Mouse (Mus musculus) midbrain, embryonic 13.5 days (tissue): ENCODE data around the gene Sema4c. TPM values are rescaled to one million over a fixed set of nuclear protein-coding genes. Genes with fewer than 3 reads are reported as not detected.

Source experiments
- ATAC-seq: fragments of 200-750 bp; cut with Nextera tagmentation; 2 replicates; pipeline ENCODE4 v1.8.0; 2017; ENCODE audit warnings: mild to moderate bottlenecking, moderate TSS enrichment, moderate library complexity
- H3K27ac ChIP-seq: fragments of 300-500 bp; sonication (generic); 2 replicates; pipeline ENCODE4 v1.5.1; 2015; ENCODE audit warnings: inconsistent platforms, mild to moderate bottlenecking, moderate library complexity
- H3K27me3 ChIP-seq: fragments of 300-500 bp; sonication (generic); 2 replicates; pipeline ENCODE4 v1.6.1; 2015; ENCODE audit warnings: mild to moderate bottlenecking, inconsistent platforms
- H3K36me3 ChIP-seq: fragments of 300-500 bp; sonication (generic); 2 replicates; pipeline ENCODE4 v1.6.1; 2015; ENCODE audit warnings: mild to moderate bottlenecking, inconsistent platforms
- H3K4me1 ChIP-seq: fragments of 300-500 bp; sonication (generic); replicated peaks from 2 replicates; pipeline ENCODE4 v1.6.1; 2015; ENCODE audit warnings: inconsistent platforms
- H3K4me2 ChIP-seq: fragments of 300-500 bp; sonication (generic); replicated peaks from 2 replicates; pipeline ENCODE4 v1.6.1; 2015; ENCODE audit warnings: moderate library complexity, mild to moderate bottlenecking, inconsistent platforms
- H3K4me3 ChIP-seq: fragments of 300-500 bp; sonication (generic); replicated peaks from 2 replicates; pipeline ENCODE4 v1.5.1; 2015; ENCODE audit warnings: mild to moderate bottlenecking, inconsistent platforms
- H3K9ac ChIP-seq: fragments of 300-500 bp; sonication (generic); replicated peaks from 2 replicates; pipeline ENCODE4 v1.6.1; 2015; ENCODE audit warnings: mild to moderate bottlenecking, inconsistent platforms
- H3K9me3 ChIP-seq: fragments of 300-500 bp; sonication (generic); 2 replicates; pipeline ENCODE4 v1.6.1; 2016; ENCODE audit warnings: mild to moderate bottlenecking, inconsistent platforms
- WGBS: fragments of 180-500 bp; shearing (Covaris S2); methylation state at CpG from one replicate; pipeline ENCODE4 v1.1.7; 2015; 5-methylcytosine and 5-hydroxymethylcytosine counted together
- microRNA-seq: library from miRNA; unstranded; fragments of <30 nt; microRNA quantifications from one replicate; pipeline ENCODE4, GENCODE M21; 2016
- polyA plus RNA-seq: library from polyadenylated mRNA; unstranded; fragments of >200 nt; fragmentation: Nextera tagmentation; extraction: Ambion mirVana; gene quantifications from 2 replicates; pipeline ENCODE4 v1.2.1, GENCODE M21; 2015

Gene Sema4c
- polyA plus RNA-seq, 1 experiment from 2014 or later: 35.4 TPM

GRCm38 (mm10) chr1:36511289-36512021 lies 46.7 kb downstream of the Sema4c start, which contains the start of gene Cnnm3:
Cnnm3 (plus strand) TSS chr1:36511867.
- no peaks in the 10 kb centered on the region for H3K27me3 ChIP-seq
- ATAC-seq: peak; percentile 97
- H3K4me3 ChIP-seq: peak within 1 kb of the TSS; percentile 95
- H3K9me3 ChIP-seq: no peaks in the 10 kb centered on the region
- peak within 1 kb of the TSS; percentile 99 for H3K27ac ChIP-seq
- peak within 1 kb of the TSS; percentile 97 for H3K4me2 ChIP-seq
- peaks cover 34% of the 10 kb centered on the region for H3K4me1 ChIP-seq
- H3K9ac ChIP-seq: peak within 1 kb of the TSS; percentile 86
- 2% methylated on average over 40 of the region's 51 CpGs for WGBS
- peaks cover 16% of the 10 kb centered on the region for H3K36me3 ChIP-seq

DNA sequence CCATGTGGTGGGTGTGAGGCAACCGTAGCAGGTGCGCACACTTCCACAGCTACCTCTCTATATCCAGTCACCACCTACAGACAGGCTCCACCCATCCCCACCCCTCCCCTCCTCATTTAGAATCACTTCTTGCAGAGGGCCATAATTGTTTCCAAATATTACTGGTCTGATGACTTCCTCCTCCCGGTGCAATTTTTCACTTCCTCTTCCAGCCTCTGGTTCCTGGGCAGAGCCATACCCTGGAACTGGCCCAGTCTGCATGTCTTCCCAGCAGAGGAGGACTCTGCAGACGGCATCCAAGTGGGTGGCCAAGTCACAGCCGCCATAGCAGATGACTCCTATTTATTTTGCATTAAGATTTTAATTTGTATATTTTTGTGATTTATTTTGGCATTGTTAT lies 49.9 kb downstream of the Sema4c start:
- Histone ChIP-seq H3K36me3 (peaks cover 15% of the 10 kb centered on the region), H3K4me2 (no peak overlapping the region), H3K4me1 (peaks cover 6% of the 10 kb centered on the region), H3K9ac (no peak overlapping the region), H3K4me3 (no peak overlapping the region), H3K27me3 (no peaks in the 10 kb centered on the region), H3K27ac (no peak overlapping the region), H3K9me3 (no peaks in the 10 kb centered on the region)
- WGBS: 92% methylated on average over 5 of the region's 5 CpGs
- ATAC-seq: no peak

DNA sequence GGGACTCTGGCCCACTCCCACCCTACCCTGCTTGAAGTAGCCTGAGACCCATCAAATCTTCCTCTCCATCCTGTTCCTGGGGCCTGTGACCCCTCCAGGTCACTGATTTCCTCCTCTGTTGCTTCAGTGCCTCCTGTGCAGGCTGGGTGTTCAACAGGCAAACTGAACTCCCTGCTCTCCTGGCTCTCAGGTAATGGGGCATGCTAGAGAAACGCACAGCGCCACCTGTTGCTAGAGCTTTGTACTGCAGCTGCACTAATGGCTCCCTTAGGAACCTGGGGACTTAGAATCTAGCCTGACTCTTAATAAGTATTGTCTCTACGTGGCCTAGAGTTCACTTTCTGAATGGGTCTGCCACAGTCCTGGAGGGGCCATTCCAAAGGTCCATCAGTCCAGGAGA lies 56.9 kb downstream of the Sema4c start:
- no peak overlapping the region for H3K4me3 ChIP-seq
- no peaks in the 10 kb centered on the region for H3K27me3 ChIP-seq
- H3K4me2 ChIP-seq: no peak overlapping the region
- WGBS: 5% methylated on average over 3 of the region's 3 CpGs
- H3K27ac ChIP-seq: no peak overlapping the region
- H3K36me3 ChIP-seq: peaks cover 17% of the 10 kb centered on the region
- H3K9ac ChIP-seq: no peak overlapping the region
- no peaks in the 10 kb centered on the region for H3K4me1 ChIP-seq
- no peaks in the 10 kb centered on the region for H3K9me3 ChIP-seq
- ATAC-seq: 0 out of 2 replicates have a peak, but pooled peaks have one; percentile 44

Small RNA genes lying within 50 kb of the gene (microRNA-seq; reads per million reads assigned to microRNA genes)
- gene Gm47280: not detected

Other genes starting within 250 kb of the Sema4c start
- gene Kansl3, start 189.2 kb downstream of the Sema4c start, polyA plus RNA-seq: 40.6 and 41.9 TPM in 2 replicates
- gene Fer1l5, start 186.1 kb downstream of the Sema4c start, polyA plus RNA-seq: 1.9 and 2.5 TPM in 2 replicates
- 66.8 and 72.1 TPM in 2 replicates for gene Lman2l, start 113.1 kb downstream of the Sema4c start, polyA plus RNA-seq
- 8.8 and 10.0 TPM in 2 replicates for gene Cnnm4, start 86.7 kb downstream of the Sema4c start, polyA plus RNA-seq
- gene Cnnm3, start 46.5 kb downstream of the Sema4c start, polyA plus RNA-seq: 4.2 and 4.8 TPM in 2 replicates
- gene Ankrd23, start 21.5 kb downstream of the Sema4c start, polyA plus RNA-seq: 16.1 and 19.0 TPM in 2 replicates
- gene Gm42417, start 18.9 kb downstream of the Sema4c start, polyA plus RNA-seq: not detected in 2 replicates
- gene Ankrd39, start 10.9 kb downstream of the Sema4c start, polyA plus RNA-seq: 22.1 and 22.3 TPM in 2 replicates
- not detected in 2 replicates for gene Fam178b, start 124.8 kb upstream of the Sema4c start, polyA plus RNA-seq
- 576 and 579 TPM in 2 replicates for gene Cox5b, start 133.1 kb upstream of the Sema4c start, polyA plus RNA-seq
- 0.24 and 0.36 TPM in 2 replicates for gene 4933424G06Rik, start 151.8 kb upstream of the Sema4c start, polyA plus RNA-seq
- gene Actr1b, start 156.1 kb upstream of the Sema4c start, polyA plus RNA-seq: 97.5 and 102 TPM in 2 replicates
- 0.65 and 1.1 TPM in 2 replicates for gene Zap70, start 203.4 kb upstream of the Sema4c start, polyA plus RNA-seq